Mouse (Mus musculus): ENCODE measurements around the gene Speer4e. TPM values are rescaled to one million over a fixed set of nuclear protein-coding genes. Genes with fewer than 3 reads are reported as not detected.
"Not testable (repeated sequence)": the region's sequence is repeated elsewhere in the genome, so short reads cannot be mapped to it uniquely, and the experiment has no call there.

Speer4e gene
- polyA plus RNA-seq (2016; fragmentation: Nextera tagmentation; extraction: Ambion mirVana): not detected in 2 replicates

DNA sequence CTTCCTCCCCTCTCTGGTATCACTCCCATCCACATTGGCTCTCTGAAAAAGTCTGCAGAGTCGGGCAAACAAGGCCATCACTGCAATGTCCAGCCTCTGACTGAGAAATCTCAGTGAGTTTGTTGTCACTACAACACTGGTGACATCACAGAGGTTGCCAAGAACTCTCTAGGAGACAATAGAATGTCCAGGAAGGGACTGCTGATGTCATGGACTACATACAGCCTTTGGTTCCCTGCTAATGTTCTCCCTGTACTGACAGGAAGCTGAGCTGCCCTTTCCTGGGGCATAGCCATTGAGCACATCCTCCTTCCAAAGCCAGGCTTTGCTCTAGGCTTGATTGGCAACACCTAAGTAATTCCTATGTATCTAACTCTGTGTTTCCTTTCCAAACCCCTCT lies at the start of gene Speer4e:
Speer4e (minus strand) TSS at position 101 of the 400 bp plus-strand sequence.
- H3K4me3 ChIP-seq; ATAC-seq (ENCODE audit: insufficient number of reproducible peaks, insufficient read depth, low FRiP score, low TSS enrichment); H3K4me2 ChIP-seq (replicated peaks); H3K9me3 ChIP-seq; H3K27ac ChIP-seq; H3K36me3 ChIP-seq; H3K4me1 ChIP-seq; H3K27me3 ChIP-seq; H3K9ac ChIP-seq: not testable (repeated sequence)
- WGBS: 36% methylated on average over 1 of the region's 1 CpGs

DNA sequence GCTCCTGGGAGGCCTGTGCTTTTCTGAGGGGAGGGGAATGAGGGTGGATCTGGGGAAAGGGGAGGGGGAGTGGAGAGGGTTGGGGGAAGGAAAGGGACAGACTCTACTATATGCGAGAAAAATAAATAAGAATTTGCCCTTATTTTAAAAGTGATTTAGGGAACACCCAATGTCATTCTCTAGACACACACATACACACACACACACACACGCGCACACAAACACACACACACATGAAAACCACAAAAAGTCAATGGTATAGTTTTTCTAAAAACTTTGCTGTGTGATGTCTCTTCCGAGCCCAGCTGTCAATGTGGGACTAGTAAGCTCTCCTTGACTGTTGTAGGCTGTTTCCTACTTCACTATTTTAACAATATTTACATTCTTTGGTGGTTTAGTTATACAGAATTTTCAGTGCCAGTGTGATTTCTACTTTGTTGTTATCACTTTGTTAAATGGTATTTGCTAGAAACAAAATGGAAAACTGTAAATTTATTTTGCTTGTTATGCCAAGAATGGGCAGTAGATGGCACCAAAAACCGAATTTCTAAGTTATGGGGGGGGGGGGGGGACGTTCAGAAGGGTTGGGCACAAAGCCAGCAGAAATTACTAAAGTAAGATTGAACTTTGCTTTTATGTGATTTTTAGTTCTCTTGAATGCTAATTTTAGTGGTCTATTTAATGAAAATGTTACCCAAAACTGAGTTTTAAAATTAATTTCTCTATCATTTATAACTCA lies 48.6 kb upstream of the Speer4e start:
- H3K27ac ChIP-seq; H3K4me1 ChIP-seq; H3K27me3 ChIP-seq; H3K36me3 ChIP-seq; H3K4me2 ChIP-seq (replicated peaks); H3K4me3 ChIP-seq; H3K9ac ChIP-seq; H3K9me3 ChIP-seq: not testable (repeated sequence)
- peak; percentile 56; the same call in 1 of the 2 replicates for ATAC-seq (ENCODE audit: insufficient number of reproducible peaks, insufficient read depth, low FRiP score, low TSS enrichment)
- 34% methylated on average over 6 of the region's 6 CpGs for WGBS

DNA sequence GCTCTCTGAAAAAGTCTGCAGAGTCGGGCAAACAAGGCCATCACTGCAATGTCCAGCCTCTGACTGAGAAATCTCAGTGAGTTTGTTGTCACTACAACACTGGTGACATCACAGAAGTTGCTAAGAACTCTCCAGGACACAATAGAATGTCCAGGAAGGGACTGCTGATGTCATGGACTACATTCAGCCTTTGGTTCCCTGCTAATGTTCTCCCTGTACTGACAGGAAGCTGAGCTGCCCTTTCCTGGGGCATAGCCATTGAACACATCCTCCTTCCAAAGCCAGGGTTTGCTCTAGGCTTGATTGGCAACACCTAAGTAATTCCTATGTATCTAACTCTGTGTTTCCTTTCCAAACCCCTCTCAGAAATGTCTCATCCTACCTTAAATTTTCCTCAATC lies 40.6 kb upstream of the Speer4e start, which contains the start of gene Gm10354:
Gm10354 (minus strand) TSS at position 101 of the 400 bp plus-strand sequence.
- peaks cover 16% of the 10 kb centered on the region for H3K9me3 ChIP-seq
- H3K27ac ChIP-seq: not testable (repeated sequence)

DNA sequence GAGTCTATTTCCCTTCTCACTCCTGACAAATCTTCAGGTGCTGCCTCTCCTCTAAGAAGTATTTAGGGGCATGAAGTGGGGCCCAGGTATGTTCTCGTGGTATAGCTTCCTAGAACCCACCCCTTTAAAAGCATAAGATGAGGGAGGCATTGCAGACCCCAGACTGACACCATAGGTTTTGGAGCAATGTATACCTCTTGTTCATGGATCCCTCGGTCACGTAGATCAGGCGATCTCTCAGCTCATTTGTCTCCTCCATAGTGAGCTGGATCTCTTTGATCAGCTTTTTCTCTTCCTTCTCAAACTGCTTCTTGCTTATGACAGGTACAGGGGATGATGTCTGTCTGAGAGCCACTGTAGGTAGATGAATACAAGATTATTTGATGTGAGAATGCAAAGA lies 39.1 kb upstream of the Speer4e start:
- H3K27ac ChIP-seq; H3K36me3 ChIP-seq; H3K9ac ChIP-seq; H3K27me3 ChIP-seq; H3K4me3 ChIP-seq; H3K4me2 ChIP-seq (replicated peaks); ATAC-seq (ENCODE audit: insufficient number of reproducible peaks, insufficient read depth, low FRiP score, low TSS enrichment); H3K4me1 ChIP-seq: not testable (repeated sequence)
- 70% methylated on average over 4 of the region's 4 CpGs for WGBS
- H3K9me3 ChIP-seq: peaks cover 19% of the 10 kb centered on the region

More for the DNA sequence above, 40.6 kb upstream of the Speer4e start, which contains the start of gene Gm10354:
- not testable (repeated sequence) for H3K36me3 ChIP-seq; H3K4me3 ChIP-seq; H3K4me1 ChIP-seq; ATAC-seq (ENCODE audit: insufficient number of reproducible peaks, insufficient read depth, low FRiP score, low TSS enrichment); H3K27me3 ChIP-seq; H3K9ac ChIP-seq; H3K4me2 ChIP-seq (replicated peaks)
- 47% methylated on average over 1 of the region's 1 CpGs for WGBS

DNA sequence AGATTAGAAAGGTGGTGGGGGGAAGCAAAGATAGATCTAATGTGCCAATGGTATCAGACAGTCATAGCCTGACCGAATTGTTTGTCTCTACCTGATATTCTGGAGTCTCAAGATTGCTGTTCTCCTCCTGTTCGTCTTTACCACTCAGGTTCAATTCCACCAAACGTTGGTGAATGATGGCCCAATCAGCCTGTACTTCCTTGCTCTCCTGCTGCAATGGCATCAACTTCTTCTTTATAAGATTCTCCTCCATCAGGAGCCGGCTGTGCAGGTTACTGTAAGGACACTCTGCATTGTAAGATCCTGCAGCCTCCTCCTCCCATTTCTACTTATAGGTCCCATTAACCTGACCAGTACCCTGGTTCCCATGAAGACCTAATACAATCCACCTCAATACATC lies 37.1 kb upstream of the Speer4e start:
- H3K9me3 ChIP-seq: peaks cover 19% of the 10 kb centered on the region
- not testable (repeated sequence) for H3K36me3 ChIP-seq; H3K4me1 ChIP-seq; H3K27me3 ChIP-seq; H3K9ac ChIP-seq; H3K4me3 ChIP-seq; H3K4me2 ChIP-seq (replicated peaks); ATAC-seq (ENCODE audit: insufficient number of reproducible peaks, insufficient read depth, low FRiP score, low TSS enrichment); H3K27ac ChIP-seq
- WGBS: 70% methylated on average over 3 of the region's 4 CpGs

DNA sequence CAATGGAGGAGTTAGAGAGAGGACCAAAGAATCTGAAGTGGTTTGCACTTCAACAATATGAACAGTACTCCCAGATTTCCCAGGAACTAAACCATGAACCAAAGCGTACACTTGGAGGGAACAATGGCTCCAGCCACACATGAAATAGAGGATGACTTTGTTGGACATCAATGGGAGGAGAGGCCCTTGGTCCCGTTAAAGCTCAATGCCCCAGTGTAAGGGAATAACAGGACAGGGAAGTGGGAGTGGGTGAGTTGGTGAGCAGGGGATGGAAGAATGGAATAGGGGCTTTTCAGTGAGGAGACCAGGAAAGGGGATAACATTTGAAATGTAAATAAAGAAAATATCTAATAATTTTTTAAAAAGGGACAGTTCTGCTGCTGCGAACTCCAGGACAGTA lies 34.6 kb upstream of the Speer4e start:
- WGBS: 76% methylated on average over 3 of the region's 3 CpGs
- not testable (repeated sequence) for H3K9ac ChIP-seq; H3K27ac ChIP-seq; ATAC-seq (ENCODE audit: insufficient number of reproducible peaks, insufficient read depth, low FRiP score, low TSS enrichment); H3K4me1 ChIP-seq; H3K36me3 ChIP-seq; H3K4me3 ChIP-seq; H3K4me2 ChIP-seq (replicated peaks); H3K27me3 ChIP-seq
- peaks cover 10% of the 10 kb centered on the region for H3K9me3 ChIP-seq

DNA sequence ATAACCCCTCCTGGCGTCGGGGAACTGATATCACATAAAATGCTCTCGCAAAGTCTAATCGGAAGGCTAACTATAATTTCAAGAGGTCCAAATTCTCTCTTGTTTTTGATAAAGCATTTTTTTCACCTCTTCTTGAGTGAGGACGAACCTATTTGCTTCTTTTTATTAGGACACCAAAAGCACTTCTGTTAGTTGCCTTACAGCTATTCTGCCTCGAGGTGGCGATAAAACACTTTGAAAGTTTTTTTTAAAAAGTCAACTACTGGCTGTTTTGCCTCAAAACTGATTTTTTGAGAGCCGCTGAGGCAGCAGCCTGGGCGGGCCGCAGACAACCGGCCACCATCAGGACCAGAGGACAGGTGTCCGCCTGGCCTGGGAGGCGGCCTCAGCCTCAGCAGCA lies 25.6 kb upstream of the Speer4e start:
- not testable (repeated sequence) for H3K9ac ChIP-seq; H3K9me3 ChIP-seq; H3K4me3 ChIP-seq; H3K36me3 ChIP-seq; H3K4me2 ChIP-seq (replicated peaks); H3K4me1 ChIP-seq; ATAC-seq (ENCODE audit: insufficient number of reproducible peaks, insufficient read depth, low FRiP score, low TSS enrichment); H3K27ac ChIP-seq; H3K27me3 ChIP-seq
- 80% methylated on average over 13 of the region's 13 CpGs for WGBS

DNA sequence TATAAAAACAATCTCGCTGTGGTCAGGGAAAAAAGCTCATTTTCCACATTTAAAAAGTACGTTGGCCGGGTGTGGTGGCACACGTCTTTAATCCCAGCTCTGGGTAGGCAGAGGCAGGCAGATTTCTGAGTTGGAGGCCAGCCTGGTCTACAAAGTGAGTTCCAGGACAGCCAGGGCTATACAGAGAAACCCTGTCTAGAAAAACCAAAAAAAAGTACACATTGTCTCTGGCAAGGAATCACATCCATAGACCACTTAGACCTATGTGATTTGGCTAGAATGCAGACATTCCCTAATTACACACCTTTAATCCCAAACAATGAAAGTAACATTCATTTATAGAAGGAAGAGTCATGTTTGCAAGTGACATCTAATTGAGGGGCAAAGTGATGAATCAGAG lies 23.3 kb upstream of the Speer4e start:
- H3K4me3 ChIP-seq; H3K27me3 ChIP-seq; H3K4me1 ChIP-seq; H3K27ac ChIP-seq; H3K4me2 ChIP-seq (replicated peaks); H3K9ac ChIP-seq; H3K36me3 ChIP-seq: not testable (repeated sequence)
- ATAC-seq (ENCODE audit: insufficient number of reproducible peaks, insufficient read depth, low FRiP score, low TSS enrichment): peak; percentile 81; the same call in 1 of the 2 replicates
- peaks cover 13% of the 10 kb centered on the region; the same call in 1 of the 2 replicates for H3K9me3 ChIP-seq
- WGBS: 77% methylated on average over 4 of the region's 4 CpGs

DNA sequence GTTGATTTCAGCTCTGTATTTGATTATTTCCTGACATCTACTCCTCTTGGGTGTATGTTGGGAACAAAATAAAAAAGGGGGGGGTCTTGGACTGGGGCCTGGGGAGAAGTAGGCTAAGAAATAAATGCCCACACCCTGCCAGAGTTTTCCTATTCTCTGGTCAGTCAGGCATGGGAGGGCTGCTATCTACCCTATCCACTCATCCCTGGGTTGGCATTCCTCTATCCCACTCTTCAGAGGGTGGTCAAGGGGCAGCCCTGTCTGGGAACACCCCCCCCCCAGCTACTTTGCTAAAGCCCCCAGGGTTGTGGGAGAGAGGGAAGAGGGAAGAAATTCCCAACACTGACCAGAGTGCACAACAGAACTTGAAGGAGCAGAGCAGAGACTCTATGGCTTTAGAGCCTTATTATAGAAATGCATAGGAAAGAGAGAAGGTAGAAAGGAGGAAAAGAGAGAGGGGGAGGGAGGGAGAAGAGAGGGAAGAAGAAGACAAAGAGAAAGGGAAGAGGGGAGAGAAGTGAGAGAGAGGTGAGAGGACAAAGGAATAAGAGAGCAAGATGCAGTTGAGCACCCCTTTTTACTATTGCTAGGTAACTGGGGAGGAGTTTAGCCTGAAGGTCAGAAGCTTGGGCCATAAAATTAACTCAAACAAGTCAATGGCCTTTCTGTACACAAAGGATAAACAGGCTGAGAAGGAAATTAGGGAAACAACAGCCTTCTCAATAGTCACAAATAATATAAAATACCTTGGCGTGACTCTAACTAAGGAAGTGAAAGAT lies 17.9 kb upstream of the Speer4e start:
- H3K4me1 ChIP-seq; H3K9ac ChIP-seq; H3K4me3 ChIP-seq; H3K4me2 ChIP-seq (replicated peaks); H3K27ac ChIP-seq; H3K36me3 ChIP-seq; H3K27me3 ChIP-seq: not testable (repeated sequence)
- peaks cover 15% of the 10 kb centered on the region for H3K9me3 ChIP-seq
- ATAC-seq (ENCODE audit: insufficient number of reproducible peaks, insufficient read depth, low FRiP score, low TSS enrichment): 0 out of 2 replicates have a peak, but pooled peaks have one; percentile 35
- WGBS: 87% methylated on average over 1 of the region's 1 CpGs

DNA sequence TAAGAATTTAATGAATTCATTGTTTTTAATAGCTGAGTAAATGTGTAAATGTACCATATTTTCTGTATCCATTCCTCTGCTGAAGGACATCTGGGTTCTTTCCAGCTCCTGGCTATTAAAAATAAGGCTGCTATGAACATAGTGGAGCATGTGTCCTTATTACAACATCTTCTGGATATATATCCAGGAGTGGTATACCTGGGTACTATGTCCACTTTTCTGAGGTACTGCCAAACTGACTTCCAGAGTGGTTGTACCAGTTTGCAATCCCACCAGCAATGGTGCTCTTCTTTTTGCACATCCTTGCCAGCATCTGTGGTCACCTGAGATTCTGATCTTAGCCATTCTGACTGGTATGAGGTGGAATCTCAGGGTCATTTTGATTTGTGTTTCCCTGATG lies 15.4 kb upstream of the Speer4e start:
- H3K9me3 ChIP-seq: peaks cover 15% of the 10 kb centered on the region
- H3K4me2 ChIP-seq (replicated peaks); H3K4me1 ChIP-seq; H3K27ac ChIP-seq; H3K36me3 ChIP-seq; H3K27me3 ChIP-seq; ATAC-seq (ENCODE audit: insufficient number of reproducible peaks, insufficient read depth, low FRiP score, low TSS enrichment); H3K4me3 ChIP-seq; H3K9ac ChIP-seq: not testable (repeated sequence)

DNA sequence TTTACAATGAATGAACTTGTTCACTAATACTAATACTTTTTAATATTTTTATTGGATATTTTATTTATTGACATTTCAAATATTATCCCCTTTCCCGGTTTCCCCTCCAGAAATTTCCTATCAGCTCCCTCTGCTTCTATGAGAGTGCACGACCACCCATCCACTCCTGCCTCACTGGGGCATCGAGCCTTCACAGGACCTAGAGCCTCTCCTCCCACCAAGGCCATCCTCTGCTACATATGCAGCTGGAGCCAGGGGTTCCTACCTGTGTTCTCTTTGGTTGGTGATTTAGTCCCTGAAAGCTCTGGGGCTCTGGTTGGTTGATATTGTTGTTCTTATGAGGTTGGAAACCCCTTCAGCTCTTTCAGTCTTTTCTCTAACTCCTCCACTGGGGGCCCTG lies 14.5 kb upstream of the Speer4e start:
- 74% methylated on average over 3 of the region's 3 CpGs for WGBS
- peaks cover 16% of the 10 kb centered on the region for H3K9me3 ChIP-seq
- not testable (repeated sequence) for H3K9ac ChIP-seq; H3K27me3 ChIP-seq; H3K4me1 ChIP-seq; H3K27ac ChIP-seq; H3K36me3 ChIP-seq; H3K4me2 ChIP-seq (replicated peaks); H3K4me3 ChIP-seq; ATAC-seq (ENCODE audit: insufficient number of reproducible peaks, insufficient read depth, low FRiP score, low TSS enrichment)

DNA sequence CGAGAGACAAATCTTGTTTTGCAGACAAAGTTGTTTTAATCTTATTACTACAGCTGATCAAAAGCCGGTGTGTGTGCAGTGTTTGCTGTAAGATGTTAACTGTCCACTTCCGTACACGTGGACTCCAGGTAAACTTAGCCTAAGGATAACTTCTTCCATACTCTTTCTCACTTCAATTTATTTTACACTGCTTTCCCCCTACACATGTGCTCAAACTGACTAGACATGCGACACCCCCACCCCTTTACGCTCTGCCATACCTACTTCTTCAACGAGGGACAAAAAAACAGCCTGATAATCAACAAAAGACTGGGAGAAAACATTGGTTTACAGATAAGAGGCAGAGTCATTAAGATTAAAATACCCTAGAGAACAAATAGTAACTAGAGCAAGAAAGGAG lies 13.6 kb upstream of the Speer4e start:
- WGBS: 67% methylated on average over 7 of the region's 7 CpGs
- H3K9ac ChIP-seq; H3K27me3 ChIP-seq; H3K4me1 ChIP-seq; H3K4me2 ChIP-seq (replicated peaks); H3K27ac ChIP-seq; H3K36me3 ChIP-seq; H3K4me3 ChIP-seq: not testable (repeated sequence)
- H3K9me3 ChIP-seq: peaks cover 16% of the 10 kb centered on the region
- ATAC-seq (ENCODE audit: insufficient number of reproducible peaks, insufficient read depth, low FRiP score, low TSS enrichment): peak; percentile 72; the same call in 1 of the 2 replicates

Data from embryonic facial prominence, embryonic 12.5 days (tissue).